Comparison of ENCODE assay signal across 9 mouse cellular contexts in the genomic region with DNA sequence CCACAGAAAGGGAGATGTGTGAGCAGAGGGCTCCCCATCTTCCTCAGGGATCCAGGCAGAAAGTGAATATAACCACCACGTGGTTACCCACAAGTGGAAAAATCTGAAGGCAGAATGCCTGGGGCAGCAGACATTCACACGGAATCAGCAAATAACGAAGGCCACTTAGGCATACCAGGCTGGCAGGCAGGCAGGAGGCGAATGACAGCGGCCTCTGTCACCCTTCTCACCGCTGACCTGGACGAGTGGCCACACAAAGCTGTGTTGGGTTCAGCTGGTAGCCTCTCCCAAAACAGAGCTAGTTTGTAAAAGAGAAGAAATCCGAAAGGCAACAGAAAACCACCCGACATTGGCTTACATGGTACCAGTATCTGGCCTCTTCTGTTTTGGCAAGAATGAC. TPM values are rescaled to one million over a fixed set of nuclear protein-coding genes. Genes with fewer than 3 reads are reported as not detected.
DNase-seq lines count a peak whose midpoint lies in the region; ATAC-seq and TF ChIP-seq lines count a peak whose summit lies in the region.
"Had no signal": no experiment of that assay in that cellular context is flagged by ENCODE, and none has a peak within 500 bp of the region (broad histone marks: within the 10 kb centered on the region; RNA-seq: fewer than 3 reads in every experiment).

No protein-coding gene starts in this region.

- peak overlapping the region; percentile 91 for H3K9ac ChIP-seq in forebrain, embryonic 13.5 days
- peak overlapping the region; percentile 89 for H3K9ac ChIP-seq in limb, embryonic 14.5 days (ENCODE audit: low read depth, low read length, severe bottlenecking)
- H3K9ac ChIP-seq in neural tube, embryonic 15.5 days (replicated peaks): peak overlapping the region; percentile 75

- ATAC-seq in forebrain, embryonic 13.5 days: no peak
- ATAC-seq in limb, embryonic 14.5 days (ENCODE audit: low FRiP score, low read depth): no peak
- ATAC-seq in neural tube, embryonic 15.5 days (ENCODE audit: low FRiP score): no peak
- no peak for ATAC-seq in monocyte, adult 5-6 weeks (replicated peaks; ENCODE audit: insufficient number of reproducible peaks, low FRiP score, low TSS enrichment, poor library complexity, severe bottlenecking)

- DNase-seq in lung, adult 18-20 months: peak; percentile 28 to 39
- DNase-seq in lung, postnatal 10 days: no peak
- DNase-seq in limb, embryonic 14.5 days (ENCODE audit: low spot score): no peak
- no peak for DNase-seq in cerebellum, adult 11-12 months
- no peak for DNase-seq in left cerebral cortex, adult 18-20 months (ENCODE audit: low spot score in 2 of 2)

- no peaks in the 10 kb centered on the region for H3K36me3 ChIP-seq in forebrain, embryonic 13.5 days (ENCODE audit: poor library complexity, severe bottlenecking)
- H3K36me3 ChIP-seq in limb, embryonic 14.5 days (ENCODE audit: control insufficient read depth, insufficient read depth, low read length): no peaks in the 10 kb centered on the region
- no peaks in the 10 kb centered on the region for H3K36me3 ChIP-seq in neural tube, embryonic 15.5 days

- peaks cover 37% of the 10 kb centered on the region for H3K4me1 ChIP-seq in forebrain, embryonic 13.5 days
- peaks cover 29% of the 10 kb centered on the region for H3K4me1 ChIP-seq in limb, embryonic 14.5 days (ENCODE audit: control insufficient read depth, insufficient read depth, low read length)
- H3K4me1 ChIP-seq in neural tube, embryonic 15.5 days: peaks cover 22% of the 10 kb centered on the region

- no peaks in the 10 kb centered on the region for H3K9me3 ChIP-seq in forebrain, embryonic 13.5 days (replicated peaks)
- H3K9me3 ChIP-seq in limb, embryonic 14.5 days (ENCODE audit: control insufficient read depth, low read length): no peaks in the 10 kb centered on the region
- no peaks in the 10 kb centered on the region for H3K9me3 ChIP-seq in neural tube, embryonic 15.5 days (replicated peaks)

- H3K27me3 ChIP-seq in forebrain, embryonic 13.5 days: no peaks in the 10 kb centered on the region
- no peaks in the 10 kb centered on the region for H3K27me3 ChIP-seq in limb, embryonic 14.5 days (ENCODE audit: control insufficient read depth, insufficient read depth, low read length)
- no peaks in the 10 kb centered on the region for H3K27me3 ChIP-seq in neural tube, embryonic 15.5 days (replicated peaks)

- WGBS in forebrain, embryonic 13.5 days: 7% methylated on average over 9 of the region's 9 CpGs
- WGBS in limb, embryonic 14.5 days: 12% methylated on average over 9 of the region's 9 CpGs
- WGBS in neural tube, embryonic 15.5 days: 16% methylated on average over 9 of the region's 9 CpGs

- H3K4me2 ChIP-seq in forebrain, embryonic 13.5 days: peak overlapping the region; percentile 87
- H3K4me2 ChIP-seq in limb, embryonic 14.5 days (replicated peaks; ENCODE audit: low read depth, low read length, severe bottlenecking): peak overlapping the region; percentile 64
- H3K4me2 ChIP-seq in neural tube, embryonic 15.5 days: peak overlapping the region; percentile 94

- TF ChIP-seq POLR2A in limb, embryonic 14.5 days (IDR thresholded peaks at IDR 0.05; ENCODE audit: borderline replicate concordance, extremely low read depth, insufficient read depth, insufficient read length): no peak

- H3K27ac ChIP-seq in forebrain, embryonic 13.5 days: no peak overlapping the region
- no peak overlapping the region for H3K27ac ChIP-seq in limb, embryonic 14.5 days (replicated peaks; ENCODE audit: low read depth, low read length)
- 0 out of 2 replicates have a peak overlapping the region, but pooled peaks have one; percentile 88 for H3K27ac ChIP-seq in neural tube, embryonic 15.5 days (replicated peaks)

- H3K4me3 ChIP-seq in forebrain, embryonic 13.5 days: peak overlapping the region; percentile 81
- peak overlapping the region; percentile 87 for H3K4me3 ChIP-seq in limb, embryonic 14.5 days (replicated peaks; ENCODE audit: low read length)
- peak overlapping the region; percentile 76 for H3K4me3 ChIP-seq in neural tube, embryonic 15.5 days (replicated peaks)

RNA-seq across cellular contexts. Expression of a gene that starts 1.1 kb away (rescaled TPM):
- polyA plus RNA-seq in forebrain, embryonic 13.5 days (2015; fragmentation: Nextera tagmentation; extraction: Ambion mirVana): 0.66 and 0.82 TPM in 2 replicates
- 0.05 and 0.08 TPM in 2 replicates for polyA plus RNA-seq in limb, embryonic 14.5 days (2012; rRNA removed)
- 0.11 TPM in 2 replicates for polyA plus RNA-seq in limb, embryonic 14.5 days (2014; fragmentation: Nextera tagmentation; extraction: Ambion mirVana)
- 0.51 and 0.98 TPM in 2 replicates for polyA plus RNA-seq in neural tube, embryonic 15.5 days (2015; fragmentation: Nextera tagmentation; extraction: Ambion mirVana)
- total RNA-seq in monocyte, adult 5-6 weeks (2017): 0.19 to 1.3 TPM (median 0.19 TPM) in 3 replicates
- under 1 TPM; 0.45 to 0.70 TPM for total RNA-seq in left cerebral cortex, adult 18-20 months (2021)
- total RNA-seq: adrenal gland, adult 18-20 months had no signal

RNA-seq across cellular contexts. Expression of a gene that starts 1.1 kb away (rescaled TPM):
- 9.8 and 12.7 TPM in 2 replicates for polyA plus RNA-seq in forebrain, embryonic 13.5 days (2015; fragmentation: Nextera tagmentation; extraction: Ambion mirVana)
- polyA plus RNA-seq in limb, embryonic 14.5 days (2012; rRNA removed): 14.4 and 16.5 TPM in 2 replicates
- polyA plus RNA-seq in limb, embryonic 14.5 days (2014; fragmentation: Nextera tagmentation; extraction: Ambion mirVana): 17.1 and 18.4 TPM in 2 replicates
- polyA plus RNA-seq in neural tube, embryonic 15.5 days (2015; fragmentation: Nextera tagmentation; extraction: Ambion mirVana): 3.6 and 7.8 TPM in 2 replicates
- total RNA-seq in monocyte, adult 5-6 weeks (2017): 27.6 to 28.1 TPM (median 28.1 TPM) in 3 replicates
- 1 to 10 TPM; 1.1 to 1.3 TPM for total RNA-seq in left cerebral cortex, adult 18-20 months (2021)

RNA-seq across cellular contexts. Expression of a gene that starts 19.5 kb away (rescaled TPM):
- 0.21 and 0.49 TPM in 2 replicates for polyA plus RNA-seq in forebrain, embryonic 13.5 days (2015; fragmentation: Nextera tagmentation; extraction: Ambion mirVana)
- polyA plus RNA-seq in limb, embryonic 14.5 days (2012; rRNA removed): 0.05 TPM in 1 of 2 replicates, not detected in the other
- polyA plus RNA-seq in limb, embryonic 14.5 days (2014; fragmentation: Nextera tagmentation; extraction: Ambion mirVana): 0.07 TPM in 1 of 2 replicates, not detected in the other
- polyA plus RNA-seq in neural tube, embryonic 15.5 days (2015; fragmentation: Nextera tagmentation; extraction: Ambion mirVana): 0.47 and 0.59 TPM in 2 replicates
- total RNA-seq in monocyte, adult 5-6 weeks (2017): not detected in 3 replicates
- under 1 TPM; 0.12 to 0.51 TPM for total RNA-seq in left cerebral cortex, adult 18-20 months (2021)

RNA-seq across cellular contexts. Expression of a gene that starts 52.7 kb away (rescaled TPM):
- 1.2 and 1.8 TPM in 2 replicates for polyA plus RNA-seq in forebrain, embryonic 13.5 days (2015; fragmentation: Nextera tagmentation; extraction: Ambion mirVana)
- 1.2 and 1.6 TPM in 2 replicates for polyA plus RNA-seq in limb, embryonic 14.5 days (2012; rRNA removed)
- polyA plus RNA-seq in limb, embryonic 14.5 days (2014; fragmentation: Nextera tagmentation; extraction: Ambion mirVana): 0.87 and 1.4 TPM in 2 replicates
- polyA plus RNA-seq in neural tube, embryonic 15.5 days (2015; fragmentation: Nextera tagmentation; extraction: Ambion mirVana): 1.4 and 1.8 TPM in 2 replicates
- total RNA-seq in monocyte, adult 5-6 weeks (2017): 0.43 TPM in 1 of 3 replicates, not detected in the others
- total RNA-seq in left cerebral cortex, adult 18-20 months (2021): 1 to 10 TPM; 2.1 to 2.5 TPM

Comparison
In these comparisons a context has a peak if more than half of its experiments do, and no peak if none do; other contexts are left out.
1. DNase-seq: peak in lung, adult 18-20 months (2 of 2); none in lung, postnatal 10 days (single experiment), limb, embryonic 14.5 days (single experiment), cerebellum, adult 11-12 months (single experiment) and left cerebral cortex, adult 18-20 months (0 of 2).
2. Peak in every context shown above with its lines, with median percentiles within 50 percentile points of each other: H3K4me2 ChIP-seq, H3K4me3 ChIP-seq and H3K9ac ChIP-seq.